Mouse (Mus musculus) heart, embryonic 15.5 days (tissue): ENCODE results near the gene Git1. TPM values are rescaled to one million over a fixed set of nuclear protein-coding genes. Genes with fewer than 3 reads are reported as not detected.

ENCODE experiments used
- ATAC-seq: fragments of 200-750 bp; cut with Nextera tagmentation; replicated peaks from 2 replicates; pipeline ENCODE4 v1.8.0; 2017; ENCODE audit warnings: low read depth, moderate TSS enrichment; ENCODE audit not compliant: insufficient number of reproducible peaks, insufficient read depth, low FRiP score
- H3K27ac ChIP-seq: fragments of 300-500 bp; sonication (generic); 2 replicates; pipeline ENCODE4 v1.5.1; 2015; ENCODE audit warnings: mild to moderate bottlenecking, inconsistent platforms
- H3K27me3 ChIP-seq: fragments of 300-500 bp; sonication (generic); 2 replicates; pipeline ENCODE4 v1.6.1; 2015; ENCODE audit warnings: inconsistent platforms
- H3K36me3 ChIP-seq: fragments of 300-500 bp; sonication (generic); 2 replicates; pipeline ENCODE4 v1.6.1; 2015; ENCODE audit warnings: mild to moderate bottlenecking, inconsistent platforms
- H3K4me1 ChIP-seq: fragments of 300-500 bp; sonication (generic); replicated peaks from 2 replicates; pipeline ENCODE4 v1.6.1; 2015; ENCODE audit warnings: inconsistent platforms
- H3K4me2 ChIP-seq: fragments of 300-500 bp; sonication (generic); 2 replicates; pipeline ENCODE4 v1.6.1; 2015; ENCODE audit warnings: inconsistent platforms, mild to moderate bottlenecking, moderate library complexity
- H3K4me3 ChIP-seq: fragments of 300-500 bp; sonication (generic); 2 replicates; pipeline ENCODE4 v1.5.1; 2015; ENCODE audit warnings: mild to moderate bottlenecking, inconsistent platforms
- H3K9ac ChIP-seq: fragments of 300-500 bp; sonication (generic); 2 replicates; pipeline ENCODE4 v1.6.1; 2015; ENCODE audit warnings: mild to moderate bottlenecking, inconsistent platforms
- H3K9me3 ChIP-seq: fragments of 300-500 bp; sonication (generic); replicated peaks from 2 replicates; pipeline ENCODE4 v1.6.1; 2016; ENCODE audit warnings: inconsistent platforms
- WGBS: fragments of 180-500 bp; shearing (Covaris S2); methylation state at CpG from one replicate; pipeline ENCODE4 v1.1.7; 2015; ENCODE audit warnings: mixed read lengths; 5-methylcytosine and 5-hydroxymethylcytosine counted together
- polyA plus RNA-seq: library from polyadenylated mRNA; unstranded; fragments of >200 nt; fragmentation: Nextera tagmentation; extraction: Ambion mirVana; gene quantifications from 2 replicates; pipeline ENCODE4 v1.2.1, GENCODE M21; 2015

Git1 gene
- polyA plus RNA-seq, 1 experiment from 2014 or later = 6.8 TPM

DNA sequence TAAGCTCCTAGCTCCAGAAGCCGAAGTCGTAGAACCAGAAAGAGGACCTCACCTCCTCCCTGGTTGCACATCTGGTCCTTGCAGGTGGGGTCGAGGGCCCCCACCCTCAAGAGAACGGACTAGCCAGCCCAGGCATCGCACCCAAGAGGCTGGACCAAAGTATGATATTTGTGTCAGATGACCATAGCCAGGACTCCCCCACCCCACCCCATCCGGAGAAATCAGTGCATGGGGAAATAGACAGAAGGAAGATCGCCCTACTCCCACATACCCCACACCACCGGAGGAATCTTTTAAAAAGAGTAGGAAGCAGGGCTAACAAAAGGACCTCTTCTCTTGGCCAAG, 30.3 kb upstream of the Git1 start:
- H3K4me1 ChIP-seq = peaks cover 51% of the 10 kb centered on the region
- peak overlapping the region; percentile 88 for H3K4me2 ChIP-seq
- H3K9me3 ChIP-seq = no peaks in the 10 kb centered on the region
- peak overlapping the region; percentile 68 for H3K9ac ChIP-seq
- H3K4me3 ChIP-seq = peak overlapping the region; percentile 65
- WGBS = 28% methylated on average over 8 of the region's 8 CpGs
- ATAC-seq = no peak
- H3K36me3 ChIP-seq = no peaks in the 10 kb centered on the region
- H3K27ac ChIP-seq = peak overlapping the region; percentile 94
- H3K27me3 ChIP-seq = peaks cover 10% of the 10 kb centered on the region

DNA sequence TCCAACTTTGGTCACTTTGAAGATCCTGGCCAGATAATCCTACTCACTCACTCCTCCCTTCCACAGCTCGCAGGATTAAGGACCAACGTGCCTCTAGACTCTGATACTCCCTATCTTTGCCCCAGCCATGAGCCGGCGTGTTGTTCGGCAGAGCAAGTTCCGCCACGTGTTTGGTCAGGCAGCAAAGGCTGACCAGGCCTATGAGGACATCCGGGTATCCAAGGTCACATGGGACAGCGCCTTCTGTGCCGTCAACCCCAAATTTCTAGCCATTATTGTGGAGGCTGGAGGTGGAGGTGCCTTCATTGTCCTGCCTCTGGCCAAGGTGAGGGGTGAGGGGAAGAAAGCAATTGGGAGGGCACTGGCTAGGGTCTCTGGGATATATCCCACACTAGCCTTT, 29.6 kb upstream of the Git1 start:
- WGBS = 60% methylated on average over 10 of the region's 10 CpGs
- peak overlapping the region; percentile 65 for H3K4me3 ChIP-seq
- peak overlapping the region; percentile 94 for H3K27ac ChIP-seq

DNA sequence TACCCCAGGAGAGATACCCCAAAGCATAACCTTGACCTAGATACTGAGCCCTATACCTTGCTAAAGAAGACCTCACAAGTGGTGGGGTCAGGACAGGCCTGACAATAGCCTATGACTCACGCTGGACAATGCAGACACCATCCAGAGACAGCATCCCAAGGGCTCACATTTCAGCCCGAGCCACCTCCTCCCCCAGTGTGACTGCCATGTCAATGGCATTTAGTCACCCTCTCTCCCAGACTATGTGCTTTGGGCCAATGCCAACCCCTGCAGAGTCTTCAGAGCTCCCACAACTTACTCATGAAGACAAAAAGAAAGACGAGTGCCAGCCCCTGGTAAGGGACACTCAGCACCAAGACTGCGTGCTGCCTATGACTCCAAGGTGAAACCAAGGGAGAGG, 28.7 kb upstream of the Git1 start:
- H3K9me3 ChIP-seq = no peaks in the 10 kb centered on the region
- H3K9ac ChIP-seq = 0 out of 2 replicates have a peak overlapping the region, but pooled peaks have one; percentile 5
- WGBS = 32% methylated on average over 4 of the region's 4 CpGs
- peaks cover 51% of the 10 kb centered on the region for H3K4me1 ChIP-seq
- ATAC-seq = peak; percentile 45; the same call in 1 of the 2 replicates
- peaks cover 8% of the 10 kb centered on the region; the same call in 1 of the 2 replicates for H3K36me3 ChIP-seq
- peak overlapping the region; percentile 23 for H3K4me2 ChIP-seq
- H3K27ac ChIP-seq = peak overlapping the region; percentile 94
- H3K27me3 ChIP-seq = peaks cover 10% of the 10 kb centered on the region
- no peak overlapping the region for H3K4me3 ChIP-seq

More for the DNA sequence above, 29.6 kb upstream of the Git1 start:
- Histone ChIP-seq H3K27me3 (peaks cover 10% of the 10 kb centered on the region), H3K9me3 (no peaks in the 10 kb centered on the region), H3K36me3 (no peaks in the 10 kb centered on the region), H3K4me2 (peak overlapping the region; percentile 88), H3K4me1 (peaks cover 51% of the 10 kb centered on the region), H3K9ac (peak overlapping the region; percentile 68; the same call in 1 of the 2 replicates)
- ATAC-seq = no peak

DNA sequence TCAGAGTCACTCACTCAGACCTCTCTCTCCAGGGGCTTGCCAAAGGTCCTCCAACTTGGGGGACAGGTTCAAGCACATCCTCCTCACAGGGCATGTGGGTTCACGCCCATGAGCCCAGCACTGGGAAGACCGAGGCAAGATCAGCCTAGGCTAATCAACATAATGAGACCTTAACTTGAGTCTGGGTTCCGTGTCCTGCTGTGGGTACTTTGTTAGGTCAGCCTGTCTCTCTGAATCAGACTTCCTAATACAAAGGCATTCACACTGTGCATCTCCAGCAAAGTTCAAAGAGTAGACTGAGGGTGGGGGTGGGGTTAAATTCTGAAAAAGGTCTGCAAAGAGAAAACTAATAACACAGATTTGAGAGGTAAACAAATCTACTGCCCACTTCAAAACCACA, 28.3 kb upstream of the Git1 start:
- ATAC-seq = no peak
- peaks cover 10% of the 10 kb centered on the region for H3K27me3 ChIP-seq
- H3K9ac ChIP-seq = 0 out of 2 replicates have a peak overlapping the region, but pooled peaks have one; percentile 5
- H3K4me2 ChIP-seq = peak overlapping the region; percentile 23
- H3K9me3 ChIP-seq = no peaks in the 10 kb centered on the region
- no peak overlapping the region for H3K4me3 ChIP-seq
- peaks cover 51% of the 10 kb centered on the region for H3K4me1 ChIP-seq
- H3K27ac ChIP-seq = peak overlapping the region; percentile 94
- peaks cover 8% of the 10 kb centered on the region; the same call in 1 of the 2 replicates for H3K36me3 ChIP-seq
- WGBS = 58% methylated on average over 3 of the region's 3 CpGs

DNA sequence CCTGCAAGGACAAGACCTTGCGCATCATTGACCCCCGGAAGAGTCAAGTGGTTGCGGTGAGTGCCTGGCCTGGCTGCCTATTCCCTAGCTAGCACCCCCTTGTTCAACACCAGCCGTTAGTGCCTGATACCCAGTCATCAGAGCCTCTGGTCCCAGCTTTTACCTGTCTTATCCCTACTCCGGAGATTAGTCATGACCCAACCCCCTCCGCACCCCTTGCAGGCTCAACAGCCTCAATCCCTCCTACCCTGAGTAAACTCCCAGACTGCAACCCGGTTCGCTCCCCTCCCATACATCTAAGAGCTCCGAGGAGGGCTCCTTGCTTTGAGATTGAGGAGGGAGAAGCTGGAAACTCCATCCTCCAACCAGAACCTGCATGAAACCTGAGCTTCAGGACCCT, 26.8 kb upstream of the Git1 start:
- 45% methylated on average over 9 of the region's 9 CpGs for WGBS
- H3K4me2 ChIP-seq = peak overlapping the region; percentile 42
- H3K9ac ChIP-seq = no peak overlapping the region
- H3K4me3 ChIP-seq = no peak overlapping the region
- H3K27ac ChIP-seq = no peak overlapping the region
- peaks cover 16% of the 10 kb centered on the region; the same call in 1 of the 2 replicates for H3K36me3 ChIP-seq
- no peaks in the 10 kb centered on the region for H3K9me3 ChIP-seq
- H3K4me1 ChIP-seq = peaks cover 51% of the 10 kb centered on the region
- H3K27me3 ChIP-seq = peaks cover 10% of the 10 kb centered on the region
- ATAC-seq = no peak

DNA sequence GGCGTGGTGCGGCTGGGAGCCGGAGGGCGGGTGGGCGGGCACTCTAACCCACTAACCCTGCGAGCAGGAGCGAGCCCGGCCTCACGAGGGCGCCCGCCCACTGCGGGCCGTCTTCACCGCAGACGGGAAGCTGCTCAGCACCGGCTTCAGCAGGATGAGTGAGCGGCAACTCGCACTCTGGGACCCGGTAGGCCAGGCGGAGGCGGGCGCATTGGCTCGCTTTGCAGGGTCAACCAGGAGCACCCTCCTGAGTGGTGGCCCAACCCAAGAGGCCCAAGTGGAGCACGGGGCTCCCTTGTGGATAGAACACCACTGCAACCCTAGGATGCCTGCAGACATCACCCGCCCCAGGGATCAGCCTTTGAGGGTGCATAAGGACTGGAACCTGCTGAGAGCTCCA, 26.2 kb upstream of the Git1 start:
- peaks cover 19% of the 10 kb centered on the region; the same call in 1 of the 2 replicates for H3K36me3 ChIP-seq
- H3K4me1 ChIP-seq = peaks cover 45% of the 10 kb centered on the region
- H3K27me3 ChIP-seq = peaks cover 10% of the 10 kb centered on the region
- H3K4me3 ChIP-seq = no peak overlapping the region
- 10% methylated on average over 25 of the region's 25 CpGs for WGBS
- no peak overlapping the region for H3K27ac ChIP-seq
- ATAC-seq = no peak; the same call in 1 of the 2 replicates
- H3K4me2 ChIP-seq = peak overlapping the region; percentile 42
- H3K9me3 ChIP-seq = no peaks in the 10 kb centered on the region
- no peak overlapping the region for H3K9ac ChIP-seq

DNA sequence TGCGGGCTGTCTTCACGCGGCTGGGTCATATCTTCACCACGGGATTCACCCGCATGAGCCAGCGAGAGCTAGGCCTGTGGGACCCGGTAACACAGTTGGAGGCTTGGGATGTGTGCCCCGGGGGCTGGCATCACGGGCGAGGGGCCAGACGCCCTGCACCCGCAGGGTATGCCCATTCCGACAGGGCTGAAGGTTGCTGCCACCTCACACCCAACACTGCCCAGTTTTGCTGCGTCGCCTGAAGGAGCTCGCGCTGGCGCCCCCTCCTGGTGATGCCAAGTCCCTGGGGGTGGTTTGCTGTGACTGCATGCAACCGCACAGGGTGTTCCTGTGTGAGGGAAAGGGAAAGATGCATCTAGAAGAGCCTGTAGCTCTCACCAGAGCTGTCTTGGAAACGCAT, 25.6 kb upstream of the Git1 start:
- Histone ChIP-seq H3K9ac (no peak overlapping the region), H3K4me2 (peak overlapping the region; percentile 42), H3K36me3 (peaks cover 19% of the 10 kb centered on the region; the same call in 1 of the 2 replicates), H3K4me1 (peaks cover 45% of the 10 kb centered on the region), H3K4me3 (peak overlapping the region; percentile 10; the same call in 1 of the 2 replicates), H3K27ac (no peak overlapping the region), H3K27me3 (peaks cover 10% of the 10 kb centered on the region), H3K9me3 (no peaks in the 10 kb centered on the region)
- ATAC-seq = no peak
- 20% methylated on average over 20 of the region's 20 CpGs for WGBS

DNA sequence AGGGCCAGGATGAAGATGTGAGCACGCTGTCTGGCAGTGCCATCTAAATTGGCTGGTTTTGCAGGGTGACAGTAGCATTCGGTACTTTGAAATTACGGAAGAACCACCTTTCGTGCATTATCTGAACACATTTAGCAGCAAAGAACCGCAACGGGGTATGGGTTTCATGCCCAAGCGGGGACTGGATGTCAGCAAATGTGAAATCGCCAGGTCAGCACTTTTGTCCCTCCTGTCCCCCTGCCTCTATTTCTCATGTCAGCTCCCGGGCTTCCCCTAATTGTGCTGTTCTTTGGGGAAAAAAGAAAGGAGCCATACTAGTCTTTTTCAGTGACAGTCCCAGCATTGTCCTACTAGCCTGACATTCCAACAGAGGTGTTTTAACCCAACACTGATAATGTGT, 25.0 kb upstream of the Git1 start:
- no peak overlapping the region for H3K9ac ChIP-seq
- H3K27me3 ChIP-seq = peaks cover 10% of the 10 kb centered on the region
- H3K9me3 ChIP-seq = no peaks in the 10 kb centered on the region
- H3K4me3 ChIP-seq = no peak overlapping the region
- no peak for ATAC-seq
- H3K4me2 ChIP-seq = no peak overlapping the region
- H3K27ac ChIP-seq = no peak overlapping the region
- peaks cover 42% of the 10 kb centered on the region for H3K4me1 ChIP-seq
- H3K36me3 ChIP-seq = peaks cover 19% of the 10 kb centered on the region; the same call in 1 of the 2 replicates
- 84% methylated on average over 9 of the region's 9 CpGs for WGBS

DNA sequence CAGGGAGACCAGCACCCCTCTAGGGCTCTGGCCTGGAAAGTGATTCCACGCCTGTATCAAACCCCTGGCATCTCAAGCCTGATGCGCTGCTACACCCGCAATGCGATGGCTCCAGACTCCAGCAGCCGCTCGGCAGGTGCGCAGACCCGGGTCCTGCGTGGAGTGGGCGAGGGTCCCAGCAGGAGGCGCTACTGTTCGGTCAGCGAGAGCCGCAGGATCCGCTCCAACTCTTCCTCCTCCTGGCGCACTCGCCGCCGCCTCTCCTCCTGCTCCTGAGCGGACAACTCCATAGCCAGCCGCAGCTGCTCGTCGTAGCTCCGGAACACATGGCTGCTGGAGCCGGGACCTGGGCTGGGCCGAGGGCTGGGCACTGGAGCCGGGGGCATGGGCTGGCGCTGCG, 22.0 kb upstream of the Git1 start:
- Histone ChIP-seq H3K4me1 (peaks cover 13% of the 10 kb centered on the region), H3K27me3 (peaks cover 5% of the 10 kb centered on the region)

DNA sequence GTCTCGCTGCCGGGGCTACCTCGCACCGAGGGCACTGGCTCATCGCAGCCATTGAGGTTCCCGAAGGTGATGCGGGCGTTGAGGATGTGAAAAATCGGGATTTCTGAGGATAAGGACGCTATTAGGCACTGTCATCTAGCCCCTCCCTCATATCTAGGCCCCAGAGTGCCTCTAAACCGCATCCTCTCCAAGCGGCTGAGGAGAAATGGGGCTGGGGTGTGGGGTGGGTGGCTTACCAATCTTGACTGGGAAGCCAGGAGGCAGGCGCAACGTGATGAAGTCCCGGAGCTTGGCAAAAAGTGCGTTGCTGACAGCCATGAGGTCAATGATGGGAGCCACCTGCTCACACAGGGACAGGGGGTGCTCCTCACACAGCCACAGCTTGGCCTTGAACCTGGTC, 20.6 kb upstream of the Git1 start:
- no peak for ATAC-seq

More for the DNA sequence above, 22.0 kb upstream of the Git1 start:
- Histone ChIP-seq H3K27ac (no peak overlapping the region), H3K4me3 (no peak overlapping the region), H3K9ac (no peak overlapping the region), H3K4me2 (no peak overlapping the region), H3K9me3 (no peaks in the 10 kb centered on the region), H3K36me3 (peaks cover 19% of the 10 kb centered on the region; the same call in 1 of the 2 replicates)
- WGBS = 67% methylated on average over 29 of the region's 29 CpGs
- ATAC-seq = no peak; the same call in 1 of the 2 replicates

DNA sequence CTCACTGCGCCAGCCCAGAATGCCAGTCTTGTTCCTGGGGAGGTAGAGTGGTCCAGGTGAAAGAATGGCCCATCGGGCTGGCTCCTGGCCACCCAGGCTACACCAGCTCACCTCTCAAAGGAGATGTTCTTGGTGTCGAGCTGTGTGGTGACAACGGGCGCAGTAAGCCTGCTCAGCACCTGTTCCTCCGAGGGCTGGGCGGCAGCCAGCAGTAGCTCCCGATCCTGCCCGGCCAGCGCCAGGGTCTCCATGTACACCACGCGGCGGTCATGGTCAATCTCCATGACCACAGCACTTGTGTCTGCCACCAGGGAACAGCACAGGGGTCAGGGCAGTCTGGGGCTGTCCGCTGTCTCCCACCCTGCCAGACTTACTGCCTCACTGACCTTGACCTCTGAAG, 17.1 kb upstream of the Git1 start:
- WGBS = 91% methylated on average over 14 of the region's 14 CpGs
- no peak for ATAC-seq
- H3K27ac ChIP-seq = no peak overlapping the region

More for the DNA sequence above, 20.6 kb upstream of the Git1 start:
- Histone ChIP-seq H3K9me3 (no peaks in the 10 kb centered on the region), H3K9ac (no peak overlapping the region), H3K4me3 (no peak overlapping the region), H3K4me1 (peaks cover under 1% of the 10 kb centered on the region), H3K36me3 (peaks cover 19% of the 10 kb centered on the region; the same call in 1 of the 2 replicates), H3K4me2 (no peak overlapping the region), H3K27me3 (no peaks in the 10 kb centered on the region), H3K27ac (no peak overlapping the region)
- WGBS = 81% methylated on average over 16 of the region's 16 CpGs

DNA sequence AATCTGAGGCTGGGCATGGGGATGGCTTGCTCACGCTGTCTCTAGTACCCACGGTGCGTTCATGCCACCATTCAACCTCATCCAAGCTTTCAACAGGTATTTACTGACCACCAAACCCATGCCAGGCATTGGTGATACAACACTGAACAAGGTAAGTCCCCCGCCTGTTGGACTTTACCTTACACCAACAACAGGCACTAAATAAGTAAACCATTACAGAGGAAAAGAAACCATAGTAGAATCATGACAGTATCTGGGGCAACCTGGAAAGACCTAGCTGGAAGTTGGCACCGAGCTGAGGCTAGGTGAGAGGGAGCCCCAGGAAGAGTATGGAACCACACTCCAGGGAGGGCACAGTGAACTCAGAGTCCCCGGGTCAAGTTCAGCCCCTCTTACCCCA, 16.5 kb upstream of the Git1 start:
- Histone ChIP-seq H3K4me1 (no peaks in the 10 kb centered on the region), H3K9me3 (no peaks in the 10 kb centered on the region), H3K27ac (no peak overlapping the region), H3K27me3 (no peaks in the 10 kb centered on the region), H3K36me3 (peaks cover 2% of the 10 kb centered on the region; the same call in 1 of the 2 replicates), H3K9ac (no peak overlapping the region), H3K4me3 (no peak overlapping the region), H3K4me2 (no peak overlapping the region)
- ATAC-seq = no peak
- WGBS = 85% methylated on average over 6 of the region's 6 CpGs

More for the DNA sequence above, 17.1 kb upstream of the Git1 start:
- Histone ChIP-seq H3K9me3 (no peaks in the 10 kb centered on the region), H3K4me3 (no peak overlapping the region), H3K4me1 (no peaks in the 10 kb centered on the region), H3K36me3 (peaks cover 5% of the 10 kb centered on the region; the same call in 1 of the 2 replicates), H3K9ac (no peak overlapping the region), H3K4me2 (no peak overlapping the region), H3K27me3 (no peaks in the 10 kb centered on the region)
